Mouse (Mus musculus) kidney, adult 9 months (tissue): Measurements from ENCODE around the gene Col13a1.

Experiments used
- DNase-seq: peaks from one replicate; pipeline ENCODE4 v3.0.0; 2022

Col13a1 gene

DNA sequence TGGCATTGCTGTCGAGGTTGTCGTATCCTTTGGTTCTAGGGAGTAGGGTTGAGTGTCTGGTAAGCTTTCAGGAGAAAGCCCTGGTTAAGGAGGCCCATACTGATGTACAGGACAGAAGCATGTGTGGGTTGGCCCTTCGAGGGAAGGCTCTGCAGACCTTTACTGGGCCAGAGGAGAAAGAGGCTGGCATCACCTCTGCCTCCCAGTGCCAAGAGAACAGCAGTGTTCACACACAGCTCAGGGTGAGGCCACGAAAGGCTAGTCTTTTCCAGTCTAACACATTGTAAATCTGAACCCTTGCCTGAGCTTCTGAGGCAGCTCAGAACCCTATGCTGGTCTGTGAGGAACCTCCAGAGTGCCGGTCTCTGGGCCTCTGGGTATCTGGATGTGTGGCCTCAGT, 84.3 kb downstream of the Col13a1 start:
- no peak for DNase-seq

DNA sequence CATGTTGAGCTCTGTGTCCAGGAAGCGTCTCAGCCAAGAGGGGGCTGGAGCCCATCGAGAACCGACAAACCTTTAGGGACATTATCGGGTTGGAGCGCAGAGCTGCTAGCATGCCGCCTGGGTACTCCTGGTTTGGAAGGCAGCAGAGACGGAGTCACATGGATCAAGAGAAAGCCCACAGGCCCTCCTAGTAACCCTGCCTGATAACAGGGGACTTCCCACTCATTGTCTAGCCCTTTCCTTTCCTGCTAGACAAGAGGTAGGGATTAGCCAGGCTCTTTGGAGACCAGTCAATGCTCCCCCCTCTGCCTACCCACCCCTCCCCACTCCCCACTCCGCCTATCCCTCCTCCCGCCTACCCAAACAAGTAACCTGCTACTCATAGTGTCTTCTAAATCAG, 87.8 kb downstream of the Col13a1 start:
- no peak for DNase-seq

DNA sequence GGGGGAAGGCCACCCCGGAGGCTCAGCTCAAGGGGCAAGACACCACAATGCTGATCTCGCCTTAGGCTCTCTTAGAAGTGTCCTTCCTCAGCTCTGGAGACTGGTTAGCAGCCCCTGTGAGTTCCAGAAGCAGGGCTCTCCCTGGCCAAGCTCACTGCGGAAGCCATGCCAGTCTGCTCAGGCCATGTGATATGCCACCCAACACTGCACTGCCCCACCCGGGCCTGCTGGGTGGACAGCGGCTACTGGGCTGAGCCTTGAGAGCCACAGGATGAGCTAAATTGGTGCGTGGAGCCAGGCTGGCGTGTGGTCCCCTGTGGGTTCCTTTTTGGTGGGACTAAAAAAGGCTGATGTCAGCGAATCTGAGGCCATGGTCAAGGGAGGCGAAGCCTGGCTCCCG, 88.6 kb downstream of the Col13a1 start:
- no peak for DNase-seq

DNA sequence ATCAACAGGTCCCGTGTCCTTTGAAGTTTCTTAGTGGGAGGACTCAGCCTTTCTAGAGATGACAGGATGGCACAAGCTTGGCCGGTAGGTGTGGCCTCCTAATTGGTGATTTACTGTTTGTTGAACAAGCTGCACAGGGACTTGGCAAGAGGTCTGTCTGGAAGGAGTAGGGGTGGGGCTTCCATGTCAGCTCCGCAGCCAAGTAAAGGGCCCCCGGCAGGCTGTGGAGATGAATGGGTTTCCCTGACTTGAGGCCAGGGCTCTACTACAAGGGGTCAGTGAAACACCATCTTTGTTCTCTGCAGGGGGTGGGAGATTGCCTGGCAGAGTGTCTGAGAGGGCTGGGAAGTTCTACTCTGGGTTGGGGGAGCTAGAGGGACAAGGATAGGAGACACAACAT, 99.5 kb downstream of the Col13a1 start:
- peak; percentile 48 for DNase-seq

GRCm38 (mm10) chr10:61877787-61878186, 101.1 kb downstream of the Col13a1 start:
- DNase-seq: peak; percentile 37

- no peak for DNase-seq
Measured at GRCm38 (mm10) chr10:61869796-61870195, 109.1 kb downstream of the Col13a1 start.

- DNase-seq: no peak
Measured at GRCm38 (mm10) chr10:61866045-61866580, 112.8 kb downstream of the Col13a1 start.

DNA sequence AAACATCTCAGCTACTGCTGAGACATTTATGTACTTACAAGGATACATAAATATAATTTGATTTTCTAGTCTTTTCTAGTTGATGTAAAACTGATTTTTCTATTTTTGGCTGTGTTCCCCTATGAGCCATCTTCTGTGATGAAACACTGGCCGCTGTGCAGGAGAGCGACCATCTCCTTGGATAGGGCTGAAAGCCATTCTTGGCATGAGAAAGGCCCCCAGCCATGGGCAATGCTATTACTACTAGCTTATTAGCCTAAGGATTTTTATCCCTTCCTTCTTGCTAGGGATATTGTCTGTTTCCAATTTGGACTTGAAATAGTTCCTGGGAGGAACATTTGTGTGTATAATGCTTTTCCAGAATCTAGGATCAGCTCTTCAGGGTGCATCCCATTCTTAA, 119.5 kb downstream of the Col13a1 start:
- no peak for DNase-seq

DNA sequence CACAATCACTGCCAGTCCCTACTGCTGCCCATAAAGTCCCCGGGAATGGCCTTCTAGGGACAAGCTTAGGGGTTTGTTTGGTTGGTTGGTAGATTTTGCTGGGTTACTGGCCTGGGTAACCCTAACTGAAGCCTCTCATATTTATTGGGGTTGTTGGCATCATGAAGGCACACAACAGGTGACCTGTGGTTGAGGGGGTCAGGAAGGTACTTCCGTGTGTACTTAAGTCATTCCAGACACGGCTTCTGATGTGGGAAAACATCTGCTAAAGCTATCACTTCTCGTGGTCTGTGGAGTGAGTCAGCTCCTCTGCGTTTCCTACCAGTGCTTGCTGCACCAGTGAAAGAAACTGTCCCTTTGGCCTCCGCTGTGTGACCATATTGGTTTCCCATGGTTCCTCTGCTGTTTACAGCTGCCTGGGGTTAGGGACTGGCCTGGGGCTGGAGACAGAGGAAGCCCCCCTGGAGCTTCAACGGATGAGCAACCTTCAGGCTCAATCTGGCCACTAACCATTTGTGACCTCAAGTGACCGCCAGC, 123.7 kb downstream of the Col13a1 start:
- no peak for DNase-seq

DNA sequence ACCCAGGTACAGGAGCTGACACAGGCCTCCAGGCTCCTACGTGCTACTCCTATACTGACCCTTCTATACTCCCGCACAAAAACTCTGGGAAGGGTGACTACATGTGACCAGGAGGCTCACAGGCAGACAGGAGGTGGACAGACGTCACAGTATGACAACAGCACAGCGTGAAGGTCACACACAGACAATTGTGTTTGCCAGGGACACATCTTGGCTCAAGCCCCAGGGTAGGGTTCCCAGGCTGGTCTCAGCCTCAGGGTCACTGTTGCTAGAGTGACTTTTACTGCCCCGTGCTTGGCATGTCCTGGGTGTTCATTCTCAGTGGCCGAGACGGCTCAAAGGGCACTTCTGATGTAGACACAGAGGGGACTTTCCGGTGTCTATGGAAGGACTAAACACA, 126.1 kb downstream of the Col13a1 start:
- DNase-seq: no peak

- DNase-seq: no peak
Measured at GRCm38 (mm10) chr10:61848553-61848952, 130.4 kb downstream of the Col13a1 start.

DNA sequence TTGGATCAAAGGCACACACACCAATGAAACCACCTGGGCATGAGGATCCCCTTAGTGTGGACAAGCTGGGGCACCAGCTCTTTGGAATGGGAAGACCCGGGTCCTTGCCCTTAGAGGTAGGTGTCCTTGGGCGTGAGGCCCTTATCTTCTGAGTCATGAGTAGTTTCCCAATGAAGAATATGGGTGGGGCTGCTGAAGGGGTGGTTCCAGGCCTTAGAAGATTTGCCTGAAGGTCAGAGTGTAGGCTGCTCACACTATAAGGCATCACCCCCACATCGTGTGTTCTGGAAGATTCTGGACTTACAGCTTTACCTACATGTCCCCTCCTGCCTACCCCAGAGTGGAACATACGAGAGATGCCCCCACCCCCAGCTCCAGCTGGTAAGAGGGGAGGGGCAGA, 133.4 kb downstream of the Col13a1 start:
- DNase-seq: no peak

DNA sequence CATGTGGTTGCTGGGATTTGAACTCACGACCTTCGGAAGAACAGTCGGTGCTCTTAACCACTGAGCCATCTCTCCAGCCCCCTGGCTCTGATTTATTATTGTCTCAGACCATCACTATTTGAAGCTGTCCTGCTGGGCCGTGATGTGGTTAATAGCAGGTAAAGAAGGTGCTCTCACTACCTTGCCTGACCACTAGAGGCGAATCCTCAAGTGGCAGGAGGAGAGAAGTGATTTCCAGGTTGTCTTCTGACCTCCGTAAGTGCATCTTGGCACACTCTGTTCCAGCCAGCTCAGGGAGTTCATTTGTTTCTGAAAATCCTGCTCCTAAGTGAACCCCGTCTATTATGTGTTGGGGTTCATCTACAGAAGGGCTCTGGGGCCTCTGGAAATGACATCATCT, 134.4 kb downstream of the Col13a1 start:
- DNase-seq: no peak

DNA sequence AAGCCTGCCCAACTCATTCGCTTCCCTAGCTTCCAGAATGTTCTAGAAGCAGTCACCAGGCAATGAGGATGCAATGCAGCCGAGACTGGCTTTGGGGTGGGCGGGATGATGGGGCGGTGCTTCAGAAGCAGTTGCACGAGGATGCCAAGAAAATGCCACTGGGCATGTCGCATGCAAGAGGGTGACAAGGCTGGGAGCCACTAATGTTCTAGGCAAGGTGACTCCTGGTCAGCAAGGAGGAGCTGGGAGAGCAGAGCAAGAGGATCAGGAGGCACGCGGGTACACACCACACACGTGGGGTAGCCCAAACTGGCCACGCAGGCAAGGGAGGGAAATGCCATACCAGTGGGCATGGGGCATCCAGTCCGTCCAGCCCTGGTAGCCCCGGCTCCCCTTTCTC, 136.6 kb downstream of the Col13a1 start:
- no peak for DNase-seq

DNA sequence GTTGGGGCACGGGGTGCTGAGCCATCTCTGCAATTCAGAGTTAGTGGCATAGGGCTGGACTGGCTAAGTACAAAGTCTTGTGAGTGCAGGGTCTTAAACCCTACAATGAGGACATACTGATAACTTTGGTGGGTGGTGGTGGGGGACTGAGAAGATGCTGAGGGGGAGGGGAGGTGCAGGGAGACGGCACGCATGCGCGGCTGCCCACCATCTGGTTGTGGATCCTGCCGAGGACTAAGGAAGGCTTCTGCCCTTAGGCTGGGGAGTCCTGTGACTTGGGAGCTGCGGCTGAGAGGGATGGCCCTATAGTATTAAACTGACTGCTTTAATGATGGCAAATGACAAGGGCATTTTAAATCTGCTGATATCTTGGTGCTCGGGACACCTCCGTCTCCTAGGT, 139.6 kb downstream of the Col13a1 start:
- no peak for DNase-seq

DNA sequence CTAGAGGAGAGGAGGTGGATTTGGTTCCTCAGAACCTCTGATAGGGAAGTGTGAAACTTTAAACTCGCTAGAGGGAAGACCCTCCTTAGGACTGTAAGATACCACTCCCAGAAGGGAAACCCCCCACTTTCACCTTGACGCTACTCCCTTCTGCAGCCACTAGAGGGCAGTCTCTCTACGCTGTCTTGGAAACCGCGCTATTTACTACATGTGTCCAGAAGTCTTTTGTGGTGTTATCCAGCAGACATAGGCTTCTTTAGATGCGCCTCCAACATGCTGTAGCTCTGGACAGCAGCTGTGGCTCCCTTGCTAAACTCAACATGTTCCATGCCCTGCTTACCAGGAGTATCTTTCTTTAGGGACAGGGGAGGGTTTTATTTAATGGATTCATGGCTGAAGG, 140.1 kb downstream of the Col13a1 start:
- DNase-seq: peak; percentile 45

- DNase-seq: no peak
Measured at GRCm38 (mm10) chr10:61837286-61837685, 141.6 kb downstream of the Col13a1 start.

DNA sequence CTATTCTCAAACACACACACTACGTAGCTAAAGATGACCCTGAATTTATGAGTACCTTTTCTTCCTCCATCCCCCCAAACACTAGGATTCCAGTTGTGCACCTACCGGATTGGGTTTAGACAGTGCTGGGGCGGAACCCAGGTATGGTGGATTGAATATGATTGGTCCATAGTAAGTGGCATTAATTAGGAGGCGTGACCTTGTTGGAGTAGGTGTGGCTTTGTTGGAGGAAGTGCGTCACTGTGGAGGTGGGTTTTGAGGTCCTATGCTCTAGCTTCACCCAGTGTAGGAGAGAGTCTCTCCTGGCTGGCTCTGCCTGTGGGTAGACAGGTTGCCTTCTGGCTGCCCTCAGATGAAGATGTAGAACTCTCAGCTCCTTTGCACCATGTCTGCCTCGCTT, 144.6 kb downstream of the Col13a1 start:
- no peak for DNase-seq

- no peak for DNase-seq
Measured at GRCm38 (mm10) chr10:61832713-61833112, 146.2 kb downstream of the Col13a1 start.

DNA sequence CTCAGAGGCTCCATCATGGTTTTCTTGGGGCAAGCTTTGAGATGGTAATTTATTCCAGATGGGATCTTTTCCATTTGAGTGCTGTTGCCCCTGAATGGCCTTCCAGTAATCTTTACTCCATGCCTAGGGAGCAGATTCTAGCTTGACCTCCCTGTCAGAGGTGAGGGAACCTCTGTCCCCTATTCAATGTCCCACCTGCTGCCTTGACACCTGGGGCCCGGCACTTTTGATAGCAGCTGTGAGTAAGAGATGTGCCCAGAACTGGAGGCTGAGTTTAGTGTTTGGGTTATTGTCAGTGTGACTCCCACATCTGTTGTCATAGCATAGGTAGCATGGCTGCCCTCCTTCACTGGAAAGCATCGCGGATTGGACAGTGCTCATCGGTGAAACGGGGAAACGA, 147.2 kb downstream of the Col13a1 start:
- DNase-seq: no peak

GRCm38 (mm10) chr10:61831251-61831650, 147.7 kb downstream of the Col13a1 start:
- no peak for DNase-seq

DNA sequence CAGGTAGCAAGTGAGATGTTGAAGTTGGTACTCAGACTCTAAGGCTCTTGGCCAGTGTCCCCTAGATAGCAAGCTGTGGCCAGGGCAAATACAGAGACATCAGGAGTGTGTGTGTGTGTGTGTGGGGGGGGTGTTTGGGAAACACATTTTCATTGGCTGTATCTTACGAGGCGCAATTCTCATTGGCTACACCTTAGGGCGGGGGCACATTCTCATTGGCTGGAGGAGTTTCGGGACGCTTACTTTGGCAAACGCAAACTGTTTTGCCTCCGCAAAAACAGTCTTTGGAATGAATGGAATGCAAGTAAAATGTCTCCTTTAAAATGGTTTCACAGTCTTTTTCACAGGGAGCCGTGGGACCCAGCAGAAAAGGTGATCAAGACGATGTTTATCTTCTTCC, 148.1 kb downstream of the Col13a1 start:
- no peak for DNase-seq

GRCm38 (mm10) chr10:61829046-61829445, 149.9 kb downstream of the Col13a1 start:
- no peak for DNase-seq

DNA sequence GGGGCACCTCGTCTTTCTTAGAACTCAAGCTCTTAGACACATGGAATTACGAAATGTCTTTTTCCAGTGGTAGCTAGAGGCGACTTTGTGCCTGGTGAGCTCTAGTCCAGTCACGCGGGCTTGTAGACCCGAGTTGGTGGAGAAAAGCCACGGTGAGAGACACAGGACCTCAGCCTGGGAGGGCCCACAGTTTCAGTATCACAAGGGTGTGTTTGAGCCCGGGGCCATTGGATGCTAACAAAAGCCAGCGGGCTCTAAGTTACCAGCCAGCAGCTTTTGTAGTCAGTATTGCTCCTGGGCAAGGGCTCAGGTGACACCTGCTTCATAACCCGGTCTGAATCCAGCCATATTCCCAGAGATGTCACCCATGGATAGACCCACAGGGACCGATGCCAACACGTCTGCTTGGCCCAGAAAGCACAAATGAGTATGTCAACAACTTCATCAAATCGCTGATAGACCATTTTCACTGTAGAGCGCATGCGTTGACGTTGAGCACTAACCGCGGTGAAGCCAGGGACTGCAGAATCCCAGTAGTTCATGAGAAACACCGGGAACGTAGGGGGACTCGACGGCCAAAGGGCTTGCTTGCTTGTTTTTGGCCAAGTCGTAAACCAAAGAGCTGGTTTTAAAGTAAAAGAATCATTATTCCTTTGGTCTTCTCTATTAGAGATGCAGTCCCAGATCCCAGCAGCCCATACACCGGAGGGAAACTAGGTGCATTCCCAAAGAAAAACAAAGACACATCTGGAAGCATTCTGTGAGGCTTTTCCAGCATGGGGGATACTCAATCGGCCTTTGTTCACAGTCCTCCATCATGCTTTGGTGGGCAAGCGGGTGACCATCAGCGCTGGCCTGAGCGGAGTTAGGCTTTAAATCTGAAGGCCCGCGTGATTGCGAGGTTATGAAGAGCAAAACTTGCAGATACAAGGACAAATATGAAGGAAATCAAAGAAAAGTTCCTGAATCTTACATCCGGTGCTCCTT, 150.7 kb downstream of the Col13a1 start:
- no peak for DNase-seq
